In the genomic region with DNA sequence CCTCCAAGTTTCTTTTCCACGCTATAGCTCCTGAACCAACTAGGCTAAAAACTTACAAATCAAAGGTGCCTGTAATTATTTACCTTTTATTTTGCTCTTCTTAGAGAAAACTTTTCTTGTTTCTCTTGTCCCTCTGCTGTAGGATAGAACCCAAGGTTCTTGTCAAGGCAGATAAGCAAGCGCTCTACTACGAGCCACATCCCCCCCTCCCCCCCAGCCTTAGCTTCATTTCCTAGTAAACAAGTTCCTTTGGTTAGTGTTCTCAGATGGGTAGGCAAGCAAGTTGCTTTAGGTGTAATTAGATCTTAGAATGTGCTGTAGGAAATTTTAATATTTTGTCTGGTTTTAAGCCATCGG, we compare ENCODE assay signal across 8 mouse cellular contexts. TPM values are rescaled to one million over a fixed set of nuclear protein-coding genes. Genes with fewer than 3 reads are reported as not detected.
DNase-seq lines count a peak whose midpoint lies in the region; ATAC-seq and TF ChIP-seq lines count a peak whose summit lies in the region.

No protein-coding gene starts in this region.

- peak; percentile 32 for DNase-seq in kidney, postnatal 0 days (ENCODE audit: low spot score)
- DNase-seq in kidney, adult 8-10 months, result no peak
- peak; percentile 48 for DNase-seq in adipocyte (ENCODE audit: low spot score)
- DNase-seq in hindbrain, embryonic 14.5 days (ENCODE audit: low spot score), result no peak
- no peak for DNase-seq in B cell, adult 2 months
- no peak for DNase-seq in cerebellum, postnatal 4 days (ENCODE audit: low spot score in 2 of 2)

- no peaks in the 10 kb centered on the region for H3K9me3 ChIP-seq in kidney, postnatal 0 days (replicated peaks; ENCODE audit: low read length)
- no peaks in the 10 kb centered on the region for H3K9me3 ChIP-seq in hindbrain, embryonic 14.5 days (ENCODE audit: control insufficient read depth, low read length)
- no peaks in the 10 kb centered on the region for H3K9me3 ChIP-seq in midbrain, embryonic 15.5 days

- H3K36me3 ChIP-seq in kidney, postnatal 0 days (ENCODE audit: insufficient read depth, low read length), result 0 out of 2 replicates have a peak, but pooled peaks cover 3% of the 10 kb centered on the region
- peaks cover 6% of the 10 kb centered on the region for H3K36me3 ChIP-seq in hindbrain, embryonic 14.5 days (replicated peaks; ENCODE audit: control insufficient read depth, insufficient read depth)
- H3K36me3 ChIP-seq in midbrain, embryonic 15.5 days (replicated peaks), result no peaks in the 10 kb centered on the region

- TF ChIP-seq CTCF in kidney, postnatal 0 days (IDR thresholded peaks at IDR 0.05; ENCODE audit: low read depth), result no peak

- H3K4me2 ChIP-seq in kidney, postnatal 0 days (ENCODE audit: low read length), result peak overlapping the region; percentile 68
- peak overlapping the region; percentile 93 for H3K4me2 ChIP-seq in hindbrain, embryonic 14.5 days (replicated peaks)
- peak overlapping the region; percentile 84 for H3K4me2 ChIP-seq in midbrain, embryonic 15.5 days

- peak overlapping the region; percentile 98 for H3K4me3 ChIP-seq in kidney, postnatal 0 days (replicated peaks; ENCODE audit: low read depth, low read length)
- H3K4me3 ChIP-seq in hindbrain, embryonic 14.5 days (replicated peaks; ENCODE audit: low read length), result peak overlapping the region; percentile 90
- H3K4me3 ChIP-seq in midbrain, embryonic 15.5 days, result peak overlapping the region; percentile 80

- H3K27ac ChIP-seq in kidney, postnatal 0 days, result peak overlapping the region; percentile 99
- peak overlapping the region; percentile 84 for H3K27ac ChIP-seq in hindbrain, embryonic 14.5 days
- H3K27ac ChIP-seq in midbrain, embryonic 15.5 days, result peak overlapping the region; percentile 72; the same call in 1 of the 2 replicates

- 9% methylated on average over 4 of the region's 4 CpGs for WGBS in kidney, postnatal 0 days
- 19% methylated on average over 4 of the region's 4 CpGs for WGBS in hindbrain, embryonic 14.5 days
- WGBS in midbrain, embryonic 15.5 days, result 20% methylated on average over 4 of the region's 4 CpGs

- H3K9ac ChIP-seq in kidney, postnatal 0 days (ENCODE audit: low read depth, low read length), result peak overlapping the region; percentile 98
- H3K9ac ChIP-seq in hindbrain, embryonic 14.5 days, result peak overlapping the region; percentile 84
- H3K9ac ChIP-seq in midbrain, embryonic 15.5 days, result peak overlapping the region; percentile 62; the same call in 1 of the 2 replicates

- no peaks in the 10 kb centered on the region for H3K27me3 ChIP-seq in kidney, postnatal 0 days (ENCODE audit: insufficient read depth, low read length)
- no peaks in the 10 kb centered on the region for H3K27me3 ChIP-seq in hindbrain, embryonic 14.5 days (ENCODE audit: control insufficient read depth, insufficient read depth, low read length)
- H3K27me3 ChIP-seq in midbrain, embryonic 15.5 days (replicated peaks), result no peaks in the 10 kb centered on the region

- no peak for ATAC-seq in kidney, postnatal 0 days (replicated peaks; ENCODE audit: low FRiP score, low read depth)
- no peak for ATAC-seq in hindbrain, embryonic 14.5 days (ENCODE audit: low FRiP score)
- ATAC-seq in midbrain, embryonic 15.5 days (replicated peaks), result no peak
- no peak for ATAC-seq in cerebellum, adult (ENCODE audit: insufficient number of reproducible peaks, low FRiP score, low TSS enrichment)

- H3K4me1 ChIP-seq in kidney, postnatal 0 days (replicated peaks; ENCODE audit: insufficient read depth, low read length), result peaks cover 4% of the 10 kb centered on the region
- peaks cover 34% of the 10 kb centered on the region for H3K4me1 ChIP-seq in hindbrain, embryonic 14.5 days (replicated peaks; ENCODE audit: control insufficient read depth, insufficient read depth, low read length)
- H3K4me1 ChIP-seq in midbrain, embryonic 15.5 days, result peaks cover 35% of the 10 kb centered on the region

RNA-seq across cellular contexts. Expression of gene Wdr78, which starts 5.7 kb away (rescaled TPM):
- 1.4 and 1.6 TPM in 2 replicates for polyA plus RNA-seq in kidney, postnatal 0 days (2015; fragmentation: Nextera tagmentation; extraction: Ambion mirVana)
- 7.2 and 7.4 TPM in 2 replicates for polyA plus RNA-seq in hindbrain, embryonic 14.5 days (2014; fragmentation: Nextera tagmentation; extraction: Ambion mirVana)
- polyA plus RNA-seq in midbrain, embryonic 15.5 days (2015; fragmentation: Nextera tagmentation; extraction: Ambion mirVana), result 5.4 and 5.6 TPM in 2 replicates

RNA-seq across cellular contexts. Expression of gene Mier1, which starts 5.8 kb away (rescaled TPM):
- polyA plus RNA-seq in kidney, postnatal 0 days (2015; fragmentation: Nextera tagmentation; extraction: Ambion mirVana), result 41.4 and 41.9 TPM in 2 replicates
- polyA plus RNA-seq in hindbrain, embryonic 14.5 days (2014; fragmentation: Nextera tagmentation; extraction: Ambion mirVana), result 31.4 and 33.2 TPM in 2 replicates
- polyA plus RNA-seq in midbrain, embryonic 15.5 days (2015; fragmentation: Nextera tagmentation; extraction: Ambion mirVana), result 27.7 and 29.9 TPM in 2 replicates

Comparison
In these comparisons a context has a peak if more than half of its experiments do, and no peak if none do; other contexts are left out.
1. DNase-seq: peak in kidney, postnatal 0 days (single experiment) and adipocyte (single experiment); none in kidney, adult 8-10 months (0 of 2), hindbrain, embryonic 14.5 days (single experiment), B cell, adult 2 months (0 of 2) and cerebellum, postnatal 4 days (0 of 2).
2. Peak in every context shown above with its lines, with median percentiles within 50 percentile points of each other: H3K27ac ChIP-seq, H3K4me2 ChIP-seq, H3K4me3 ChIP-seq and H3K9ac ChIP-seq.